Mouse (Mus musculus): ENCODE measurements at regions not wholly inside any gene's neighbourhood (a gene's known extent, or its start where the extent isn't known, plus 50 kb on each side); places are given as distances from the start of the nearest gene placed in this dataset.
A peak's percentile ranks its signal among the peaks of the same experiment; 100 is the strongest.

- no peaks in the 10 kb centered on the region for H3K4me1 ChIP-seq
- H3K9me3 ChIP-seq: no peaks in the 10 kb centered on the region
- no peak overlapping the region for H3K27ac ChIP-seq
- no peak overlapping the region for H3K4me3 ChIP-seq
- DNase-seq (ENCODE audit: extremely low spot score, low spot score): no peak
- H3K27me3 ChIP-seq (ENCODE audit: poor library complexity, severe bottlenecking): no peaks in the 10 kb centered on the region
- no peaks in the 10 kb centered on the region for H3K36me3 ChIP-seq (replicated peaks)
Measured at GRCm38 (mm10) chr14:17234898-17235297, 415.9 kb upstream of the Rarb start.

- no peaks in the 10 kb centered on the region for H3K27me3 ChIP-seq (ENCODE audit: poor library complexity, severe bottlenecking)
- WGBS: 100% methylated on average over 2 of the region's 2 CpGs
- H3K9me3 ChIP-seq: peaks cover 12% of the 10 kb centered on the region; the same call in 1 of the 2 replicates
- H3K36me3 ChIP-seq (replicated peaks): no peaks in the 10 kb centered on the region
- DNase-seq (ENCODE audit: extremely low spot score, low spot score): no peak
- H3K4me1 ChIP-seq: no peaks in the 10 kb centered on the region
- H3K27ac ChIP-seq: no peak overlapping the region
- H3K4me3 ChIP-seq: no peak overlapping the region
Measured at GRCm38 (mm10) chr14:17211502-17211901, 392.5 kb upstream of the Rarb start.

GRCm38 (mm10) chr14:17205691-17206090 is 386.7 kb upstream of the Rarb start:
- Histone ChIP-seq H3K27me3 (ENCODE audit: poor library complexity, severe bottlenecking) (no peaks in the 10 kb centered on the region), H3K36me3 (replicated peaks) (no peaks in the 10 kb centered on the region), H3K9me3 (peaks cover 23% of the 10 kb centered on the region; the same call in 1 of the 2 replicates), H3K4me1 (no peaks in the 10 kb centered on the region), H3K4me3 (no peak overlapping the region), H3K27ac (no peak overlapping the region)
- no peak for DNase-seq (ENCODE audit: extremely low spot score, low spot score)
- 95% methylated on average over 1 of the region's 1 CpGs for WGBS

DNA sequence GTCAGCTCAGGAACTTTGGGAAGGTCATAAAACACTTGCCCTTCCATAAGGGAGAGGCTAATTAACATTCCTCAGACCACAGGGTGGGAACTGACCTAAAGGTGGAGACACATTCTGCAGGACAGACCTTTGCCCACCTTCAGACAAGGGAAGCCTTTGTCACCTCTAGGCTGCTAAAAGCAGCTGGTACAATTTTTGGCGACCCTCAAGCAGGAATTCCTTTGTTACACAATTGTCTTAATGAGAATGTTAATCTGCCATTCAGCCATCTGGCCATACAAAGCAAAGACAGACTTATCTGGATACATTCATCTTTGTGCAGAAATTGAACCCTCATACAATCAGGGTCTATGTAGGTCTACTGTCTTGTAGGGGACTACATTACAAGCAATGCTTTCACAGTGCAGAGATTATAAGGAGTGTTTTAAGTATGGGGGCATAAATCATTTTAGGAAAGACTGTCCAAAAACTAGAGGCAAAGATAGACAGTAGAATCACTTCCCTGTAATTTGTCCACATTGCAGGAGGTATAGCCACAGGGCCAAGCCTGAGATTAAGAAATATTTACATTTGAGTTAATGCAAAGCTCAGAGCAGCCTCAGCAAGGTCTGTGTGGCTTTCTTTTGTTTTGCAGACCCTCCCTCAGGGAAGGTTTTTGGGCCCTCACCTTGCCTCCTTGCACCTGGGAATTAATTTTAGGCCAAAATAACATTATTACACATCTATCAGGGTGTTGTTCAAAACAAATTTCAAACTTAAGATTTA is 384.5 kb upstream of the Rarb start:
- H3K27ac ChIP-seq: no peak overlapping the region
- no peaks in the 10 kb centered on the region for H3K27me3 ChIP-seq (ENCODE audit: poor library complexity, severe bottlenecking)
- no peak for DNase-seq (ENCODE audit: extremely low spot score, low spot score)
- no peak overlapping the region for H3K4me3 ChIP-seq
- H3K9me3 ChIP-seq: peaks cover 23% of the 10 kb centered on the region; the same call in 1 of the 2 replicates
- H3K4me1 ChIP-seq: no peaks in the 10 kb centered on the region
- 45% methylated on average over 1 of the region's 1 CpGs for WGBS
- no peaks in the 10 kb centered on the region for H3K36me3 ChIP-seq (replicated peaks)

GRCm38 (mm10) chr14:17192953-17193352 is 374.0 kb upstream of the Rarb start:
- Histone ChIP-seq H3K27ac (no peak overlapping the region), H3K4me1 (no peaks in the 10 kb centered on the region), H3K9me3 (no peaks in the 10 kb centered on the region), H3K4me3 (no peak overlapping the region), H3K36me3 (replicated peaks) (no peaks in the 10 kb centered on the region), H3K27me3 (ENCODE audit: poor library complexity, severe bottlenecking) (no peaks in the 10 kb centered on the region)
- no peak for DNase-seq (ENCODE audit: extremely low spot score, low spot score)
- WGBS: 69% methylated on average over 2 of the region's 2 CpGs

GRCm38 (mm10) chr14:17173218-17173617 is 354.3 kb upstream of the Rarb start:
- H3K36me3 ChIP-seq (replicated peaks): no peaks in the 10 kb centered on the region
- peaks cover 14% of the 10 kb centered on the region for H3K4me1 ChIP-seq
- peak overlapping the region; percentile 62 for H3K4me3 ChIP-seq
- H3K27ac ChIP-seq: no peak overlapping the region
- WGBS: 53% methylated on average over 7 of the region's 7 CpGs
- peaks cover 27% of the 10 kb centered on the region for H3K27me3 ChIP-seq (ENCODE audit: poor library complexity, severe bottlenecking)
- H3K9me3 ChIP-seq: no peaks in the 10 kb centered on the region
- DNase-seq (ENCODE audit: extremely low spot score, low spot score): no peak

DNA sequence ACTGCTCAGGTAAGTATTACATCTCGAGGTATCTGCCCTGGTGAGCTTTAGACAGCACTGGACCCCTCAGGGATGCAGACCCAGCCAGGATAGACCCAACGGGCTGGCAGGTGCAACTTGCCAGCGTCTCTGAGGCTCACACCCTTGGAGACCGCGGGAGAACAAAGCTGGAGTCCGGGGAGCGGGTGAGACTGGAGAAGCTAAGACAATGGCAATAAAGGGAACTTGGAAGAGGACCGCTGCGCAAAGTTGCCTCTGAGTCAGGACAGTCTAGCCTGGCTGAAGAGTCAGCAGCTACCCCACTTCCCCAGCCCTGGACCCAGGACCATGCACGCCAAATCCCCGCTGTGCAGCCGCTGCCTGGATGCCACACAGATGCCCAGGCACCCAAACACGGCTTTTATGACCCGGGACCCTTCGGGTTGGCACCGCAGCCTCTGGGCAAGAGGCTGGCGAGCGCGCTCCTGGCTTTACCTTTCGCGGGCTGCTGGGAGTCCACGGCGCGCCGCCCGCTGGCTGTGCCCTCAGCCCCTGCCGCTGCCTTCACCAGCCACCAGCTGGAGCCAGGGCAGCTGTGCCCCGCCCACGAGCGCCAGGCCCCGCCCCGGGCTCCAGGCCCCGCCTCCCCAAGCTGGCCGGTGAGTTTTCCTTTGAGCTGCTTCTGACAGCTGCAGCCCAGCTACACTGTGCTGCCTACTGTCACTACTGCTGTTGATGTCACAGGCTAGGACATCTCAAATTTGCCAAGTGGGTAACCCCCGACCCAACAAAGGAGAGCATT is 353.6 kb upstream of the Rarb start:
- peak; percentile 62 for DNase-seq (ENCODE audit: extremely low spot score, low spot score)
- peak overlapping the region; percentile 62 for H3K4me3 ChIP-seq
- 1% methylated on average over 35 of the region's 35 CpGs for WGBS
- no peaks in the 10 kb centered on the region for H3K9me3 ChIP-seq
- H3K27me3 ChIP-seq (ENCODE audit: poor library complexity, severe bottlenecking): peaks cover 27% of the 10 kb centered on the region
- peak overlapping the region; percentile 58; the same call in 1 of the 2 replicates for H3K27ac ChIP-seq
- peaks cover 14% of the 10 kb centered on the region for H3K4me1 ChIP-seq
- no peaks in the 10 kb centered on the region for H3K36me3 ChIP-seq (replicated peaks)

DNA sequence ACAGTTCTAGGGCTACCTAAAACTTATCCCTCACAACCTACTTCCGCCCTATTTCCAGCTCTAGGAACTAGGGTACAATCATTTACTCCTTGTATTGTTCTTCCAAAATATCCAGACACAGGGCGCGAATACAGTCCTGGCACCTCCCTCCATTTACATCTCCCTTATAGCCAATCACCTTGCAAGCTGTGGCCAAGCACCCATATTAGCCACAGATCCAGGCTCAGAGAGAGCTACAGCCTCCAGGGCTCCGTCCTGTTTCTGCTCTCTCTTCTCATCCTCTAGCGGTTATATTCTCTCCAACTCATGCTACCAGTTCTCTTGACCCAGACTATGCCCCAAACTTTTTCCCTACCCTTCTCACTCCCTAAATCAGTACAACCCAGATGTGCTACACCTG is 352.9 kb upstream of the Rarb start:
- peaks cover 27% of the 10 kb centered on the region for H3K27me3 ChIP-seq (ENCODE audit: poor library complexity, severe bottlenecking)
- H3K9me3 ChIP-seq: no peaks in the 10 kb centered on the region
- peak overlapping the region; percentile 62 for H3K4me3 ChIP-seq
- DNase-seq (ENCODE audit: extremely low spot score, low spot score): no peak
- no peak overlapping the region for H3K27ac ChIP-seq
- H3K36me3 ChIP-seq (replicated peaks): no peaks in the 10 kb centered on the region
- 44% methylated on average over 5 of the region's 5 CpGs for WGBS
- H3K4me1 ChIP-seq: peaks cover 14% of the 10 kb centered on the region

GRCm38 (mm10) chr14:17158324-17158723 is 339.4 kb upstream of the Rarb start:
- 87% methylated on average over 4 of the region's 4 CpGs for WGBS
- H3K27me3 ChIP-seq (ENCODE audit: poor library complexity, severe bottlenecking): no peaks in the 10 kb centered on the region

DNA sequence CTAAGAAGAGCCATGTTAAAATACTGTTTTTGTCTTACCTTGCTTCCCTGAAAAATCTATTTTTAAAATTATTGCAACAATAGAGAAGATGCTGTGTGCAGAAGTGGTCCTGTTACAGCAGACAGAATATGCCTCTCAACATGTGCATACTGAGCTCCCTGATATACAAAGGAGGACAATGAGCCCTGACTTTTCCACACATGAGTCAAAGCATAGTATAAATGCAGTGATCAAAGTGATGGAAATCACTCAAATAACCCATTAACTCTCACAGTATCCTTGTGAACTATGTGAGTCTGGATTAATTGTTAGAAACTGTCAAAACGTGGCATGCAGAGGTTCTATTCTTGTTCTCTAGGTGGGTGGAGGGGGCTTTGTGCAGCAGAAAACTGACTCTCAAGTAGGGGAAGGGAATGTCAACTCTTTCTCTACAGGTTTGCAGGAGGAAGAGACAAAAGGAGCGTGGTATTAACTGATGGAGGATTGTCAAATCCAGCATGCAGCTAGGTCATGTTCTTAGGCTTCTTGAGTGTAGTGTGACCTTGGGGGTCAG is 337.5 kb upstream of the Rarb start:
- no peaks in the 10 kb centered on the region for H3K9me3 ChIP-seq
- DNase-seq (ENCODE audit: extremely low spot score, low spot score): no peak
- H3K36me3 ChIP-seq (replicated peaks): no peaks in the 10 kb centered on the region
- no peak overlapping the region for H3K4me3 ChIP-seq
- H3K27ac ChIP-seq: no peak overlapping the region
- no peaks in the 10 kb centered on the region for H3K27me3 ChIP-seq (ENCODE audit: poor library complexity, severe bottlenecking)
- H3K4me1 ChIP-seq: no peaks in the 10 kb centered on the region
- 74% methylated on average over 2 of the region's 2 CpGs for WGBS

More at GRCm38 (mm10) chr14:17158324-17158723, 339.4 kb upstream of the Rarb start:
- DNase-seq (ENCODE audit: extremely low spot score, low spot score): no peak
- H3K4me3 ChIP-seq: no peak overlapping the region
- no peaks in the 10 kb centered on the region for H3K4me1 ChIP-seq
- no peaks in the 10 kb centered on the region for H3K9me3 ChIP-seq
- no peaks in the 10 kb centered on the region for H3K36me3 ChIP-seq (replicated peaks)
- H3K27ac ChIP-seq: no peak overlapping the region

GRCm38 (mm10) chr14:17120679-17121078 is 301.7 kb upstream of the Rarb start:
- H3K4me1 ChIP-seq: no peaks in the 10 kb centered on the region
- WGBS: 93% methylated on average over 1 of the region's 1 CpGs

GRCm38 (mm10) chr14:17106668-17107067 is 287.7 kb upstream of the Rarb start:
- no peaks in the 10 kb centered on the region for H3K9me3 ChIP-seq
- H3K4me1 ChIP-seq: no peaks in the 10 kb centered on the region
- no peak overlapping the region for H3K4me3 ChIP-seq
- WGBS: 94% methylated on average over 1 of the region's 1 CpGs
- no peaks in the 10 kb centered on the region for H3K27me3 ChIP-seq (ENCODE audit: poor library complexity, severe bottlenecking)
- DNase-seq (ENCODE audit: extremely low spot score, low spot score): no peak
- H3K36me3 ChIP-seq (replicated peaks): no peaks in the 10 kb centered on the region
- no peak overlapping the region for H3K27ac ChIP-seq

More at GRCm38 (mm10) chr14:17120679-17121078, 301.7 kb upstream of the Rarb start:
- DNase-seq (ENCODE audit: extremely low spot score, low spot score): no peak
- H3K27me3 ChIP-seq (ENCODE audit: poor library complexity, severe bottlenecking): no peaks in the 10 kb centered on the region
- no peaks in the 10 kb centered on the region for H3K36me3 ChIP-seq (replicated peaks)
- no peak overlapping the region for H3K27ac ChIP-seq
- H3K9me3 ChIP-seq: no peaks in the 10 kb centered on the region
- H3K4me3 ChIP-seq: no peak overlapping the region

GRCm38 (mm10) chr14:17102486-17102885 is 283.5 kb upstream of the Rarb start:
- H3K4me3 ChIP-seq: no peak overlapping the region
- DNase-seq (ENCODE audit: extremely low spot score, low spot score): no peak
- H3K4me1 ChIP-seq: no peaks in the 10 kb centered on the region
- H3K9me3 ChIP-seq: no peaks in the 10 kb centered on the region
- H3K36me3 ChIP-seq (replicated peaks): no peaks in the 10 kb centered on the region
- no peak overlapping the region for H3K27ac ChIP-seq
- H3K27me3 ChIP-seq (ENCODE audit: poor library complexity, severe bottlenecking): no peaks in the 10 kb centered on the region
